Mouse (Mus musculus) embryo, embryonic 10.5 days (tissue): Measurements from ENCODE around the gene Tssk3.

Experiments
- DNase-seq: peaks from one replicate; pipeline ENCODE4 v3.0.0-alpha.2; 2015; ENCODE audit warnings: low spot score

The Tssk3 gene

GRCm38 (mm10) chr4:129448713-129449112 is 42.1 kb downstream of the Tssk3 start:
- no peak for DNase-seq

DNA sequence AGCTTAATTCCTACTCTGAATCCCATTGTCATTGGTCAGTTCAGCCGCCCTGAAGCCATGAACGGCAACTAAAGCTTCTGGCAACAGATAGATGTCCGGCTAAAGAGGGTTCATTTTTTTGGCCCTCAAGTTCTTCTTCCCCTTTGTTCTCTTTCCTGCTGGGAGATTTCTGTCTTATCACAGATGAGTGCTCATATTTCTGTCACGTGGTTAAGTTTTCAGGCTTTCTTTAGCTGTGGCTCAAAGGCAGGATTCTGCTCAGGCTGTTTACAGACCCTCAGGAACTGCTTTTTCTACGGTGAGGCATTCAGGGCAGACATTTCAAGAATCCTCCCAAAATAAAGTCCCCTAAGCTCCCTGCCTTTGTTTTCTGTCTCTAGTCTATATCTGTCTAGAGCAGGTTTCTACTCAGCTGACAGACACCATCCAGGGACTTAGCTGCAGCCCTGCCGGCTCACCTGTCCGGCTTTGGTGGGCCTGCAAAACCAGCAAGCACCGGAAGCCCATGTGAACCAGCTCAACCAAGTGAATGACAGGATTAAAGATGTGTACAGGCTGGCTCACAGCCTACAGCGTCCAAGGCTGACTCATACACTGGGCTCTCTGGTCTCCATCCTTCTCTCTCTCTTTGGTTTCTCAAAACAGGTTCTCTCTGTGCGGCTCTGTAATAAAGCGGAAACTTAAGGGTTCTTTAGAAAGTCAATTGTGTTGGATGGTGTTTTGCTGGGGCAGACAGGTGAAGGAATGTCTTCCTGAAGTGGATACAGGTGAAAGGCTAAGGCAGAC is 42.9 kb downstream of the Tssk3 start:
- no peak for DNase-seq

DNA sequence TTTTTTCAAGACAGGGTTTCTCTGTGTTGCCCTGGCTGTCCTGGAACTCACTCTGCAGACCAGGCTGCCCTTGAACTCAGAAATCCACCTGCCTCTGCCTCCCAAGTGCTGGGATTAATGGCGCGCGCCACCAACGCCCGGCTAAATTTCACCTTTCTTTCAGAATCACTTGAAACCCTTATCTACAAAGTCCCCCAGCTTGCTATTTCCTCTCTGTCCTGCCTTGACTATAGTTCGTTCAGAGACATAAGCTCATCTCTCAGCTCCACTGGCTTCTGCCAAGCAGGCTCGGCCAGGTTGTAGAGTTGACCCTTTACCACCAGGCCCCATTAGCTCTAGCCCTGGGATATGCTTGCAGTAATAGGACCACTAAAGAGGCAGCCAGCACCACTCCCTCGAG is 43.5 kb downstream of the Tssk3 start:
- DNase-seq = no peak

GRCm38 (mm10) chr4:129441145-129441544 is 49.7 kb downstream of the Tssk3 start:
- DNase-seq = no peak

DNA sequence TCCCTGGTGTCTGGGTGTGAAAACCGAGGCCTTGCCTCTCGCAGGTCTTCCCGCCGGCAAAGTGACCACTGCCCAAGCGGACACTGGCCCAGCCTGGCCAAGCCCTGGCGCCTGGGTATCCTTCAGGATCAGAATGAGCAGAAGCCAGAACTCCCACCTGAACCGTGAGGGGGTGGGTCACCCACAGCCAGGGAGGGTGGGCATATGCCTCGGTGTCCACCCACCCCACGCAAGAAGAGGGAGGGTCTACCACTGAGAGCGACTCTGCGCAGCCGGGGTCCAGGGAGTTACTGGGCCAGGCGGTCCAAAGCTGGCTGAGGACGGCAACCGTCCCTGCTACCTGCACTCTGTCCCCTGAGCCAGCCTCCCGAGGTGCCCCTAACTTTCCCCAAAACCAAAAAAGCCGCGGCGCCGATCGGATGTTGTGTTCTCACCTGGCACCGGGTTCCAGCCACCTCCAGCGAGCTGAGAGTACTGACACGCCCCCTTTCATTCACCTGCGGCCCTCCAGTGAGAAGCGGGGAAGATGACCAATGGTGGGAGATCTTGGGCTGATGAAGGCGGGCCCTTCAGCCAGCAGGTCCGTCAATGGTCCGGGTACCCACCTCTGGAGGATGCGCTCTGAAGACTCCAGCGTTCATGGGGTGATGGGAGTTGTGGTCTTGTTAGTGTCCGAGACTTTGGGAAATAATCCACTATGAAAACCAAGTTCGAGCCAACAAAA is 50.3 kb downstream of the Tssk3 start, which contains the start of gene Zbtb8b:
Gene Zbtb8b (minus strand): TSS at position 514 of the 724 bp plus-strand sequence.
- DNase-seq = peak; percentile 78
